Mouse (Mus musculus): Measurements from ENCODE around the gene Ypel4. TPM values are rescaled to one million over a fixed set of nuclear protein-coding genes. Genes with fewer than 3 reads are reported as not detected.

The Ypel4 gene
- polyA plus RNA-seq, 1 experiment from 2014 or later, result 4.1 TPM

DNA sequence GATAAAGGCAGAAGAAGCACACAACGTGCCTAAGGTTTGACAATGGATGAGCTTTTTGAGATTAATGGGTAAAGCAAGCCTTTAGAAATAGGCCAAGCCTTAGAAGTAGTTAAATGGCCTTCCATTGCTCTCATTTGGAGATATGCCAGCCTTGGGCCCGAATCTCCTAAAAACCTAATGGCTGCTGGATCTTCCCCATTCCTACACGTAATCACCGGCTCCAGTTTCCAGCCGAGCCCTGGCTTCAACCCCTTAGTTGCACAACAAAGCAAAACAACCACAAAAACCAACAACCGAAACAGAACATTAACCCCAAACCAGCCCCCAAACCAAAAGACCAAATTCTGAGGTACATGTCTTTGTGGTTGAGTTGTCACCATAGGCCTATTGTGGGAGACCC, 41.8 kb downstream of the Ypel4 start:
- no peak overlapping the region for H3K9ac ChIP-seq (ENCODE audit: low read depth, low read length)
- H3K4me3 ChIP-seq (replicated peaks; ENCODE audit: low read depth, low read length), result no peak overlapping the region
- no peak overlapping the region for H3K4me2 ChIP-seq (ENCODE audit: low read length)
- H3K27me3 ChIP-seq (ENCODE audit: insufficient read depth, low read length), result no peaks in the 10 kb centered on the region
- no peaks in the 10 kb centered on the region for H3K9me3 ChIP-seq (replicated peaks; ENCODE audit: low read length)
- peak; percentile 17 for DNase-seq (ENCODE audit: low spot score)
- peaks cover 3% of the 10 kb centered on the region; the same call in 1 of the 2 replicates for H3K4me1 ChIP-seq (replicated peaks; ENCODE audit: insufficient read depth, low read length)
- peak overlapping the region; percentile 80; the same call in 1 of the 2 replicates for H3K27ac ChIP-seq
- 60% methylated on average over 6 of the region's 6 CpGs for WGBS
- no peak for ATAC-seq (replicated peaks; ENCODE audit: low FRiP score, low read depth)
- TF ChIP-seq CTCF (IDR thresholded peaks at IDR 0.05; ENCODE audit: low read depth), result no peak
- no peaks in the 10 kb centered on the region for H3K36me3 ChIP-seq (ENCODE audit: insufficient read depth, low read length)

DNA sequence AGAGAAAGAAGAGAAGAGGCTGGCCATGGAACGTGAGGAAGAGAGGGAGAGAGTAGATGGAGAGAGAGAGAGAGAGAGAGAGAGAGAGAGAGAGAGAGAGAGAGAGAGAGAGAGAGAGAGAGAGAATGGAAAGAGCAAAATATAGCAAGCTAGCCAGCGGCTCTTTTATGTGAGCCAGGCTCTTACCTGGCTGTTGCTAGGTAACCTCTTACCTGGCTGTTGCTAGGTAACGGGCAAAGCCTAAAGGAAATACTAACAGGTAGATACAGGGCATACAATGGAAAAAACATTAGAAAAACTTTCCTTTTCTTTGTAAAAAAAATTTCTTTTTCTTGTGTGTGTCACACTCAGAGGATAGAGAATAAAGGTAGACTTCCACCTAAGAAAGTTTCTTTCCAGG, 43.8 kb downstream of the Ypel4 start:
- Histone ChIP-seq H3K9ac (ENCODE audit: low read depth, low read length) (no peak overlapping the region), H3K36me3 (ENCODE audit: insufficient read depth, low read length) (no peaks in the 10 kb centered on the region), H3K9me3 (replicated peaks; ENCODE audit: low read length) (no peaks in the 10 kb centered on the region), H3K4me3 (replicated peaks; ENCODE audit: low read depth, low read length) (no peak overlapping the region), H3K27me3 (ENCODE audit: insufficient read depth, low read length) (no peaks in the 10 kb centered on the region), H3K4me2 (ENCODE audit: low read length) (no peak overlapping the region), H3K4me1 (replicated peaks; ENCODE audit: insufficient read depth, low read length) (peaks cover 3% of the 10 kb centered on the region; the same call in 1 of the 2 replicates), H3K27ac (no peak overlapping the region)
- WGBS, result 66% methylated on average over 3 of the region's 3 CpGs
- no peak for ATAC-seq (replicated peaks; ENCODE audit: low FRiP score, low read depth)
- DNase-seq (ENCODE audit: low spot score), result no peak
- no peak for TF ChIP-seq CTCF (IDR thresholded peaks at IDR 0.05; ENCODE audit: low read depth)

DNA sequence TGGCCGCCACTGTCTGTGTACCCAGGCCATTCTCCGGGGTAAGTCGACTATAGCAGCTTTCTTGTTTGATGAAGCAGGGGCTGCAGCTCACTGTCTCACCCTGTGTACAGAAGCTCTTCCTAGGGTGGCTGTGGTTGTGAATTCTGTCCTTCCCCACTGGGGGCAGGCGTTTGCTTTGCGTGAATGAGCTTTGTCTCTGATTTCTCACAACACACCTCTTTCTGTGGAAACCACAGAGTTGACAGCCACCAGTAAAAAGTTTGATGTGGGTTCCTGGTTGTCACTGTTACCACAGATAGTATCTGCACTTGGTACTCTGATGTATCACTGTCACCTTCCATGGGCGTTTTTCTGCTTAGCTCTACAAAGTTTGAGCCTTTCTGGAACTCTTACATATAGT, 45.4 kb downstream of the Ypel4 start:
- H3K4me3 ChIP-seq (replicated peaks; ENCODE audit: low read depth, low read length), result no peak overlapping the region
- no peak overlapping the region for H3K27ac ChIP-seq
- no peaks in the 10 kb centered on the region for H3K36me3 ChIP-seq (ENCODE audit: insufficient read depth, low read length)
- ATAC-seq (replicated peaks; ENCODE audit: low FRiP score, low read depth) (no peak), DNase-seq (ENCODE audit: low spot score) (peak; percentile 24)
- 56% methylated on average over 6 of the region's 6 CpGs for WGBS
- H3K27me3 ChIP-seq (ENCODE audit: insufficient read depth, low read length), result no peaks in the 10 kb centered on the region
- H3K9ac ChIP-seq (ENCODE audit: low read depth, low read length), result no peak overlapping the region
- TF ChIP-seq CTCF (IDR thresholded peaks at IDR 0.05; ENCODE audit: low read depth), result peak; percentile 47; the same call in 1 of the 2 replicates
- H3K4me1 ChIP-seq (replicated peaks; ENCODE audit: insufficient read depth, low read length), result peaks cover 5% of the 10 kb centered on the region; the same call in 1 of the 2 replicates
- H3K9me3 ChIP-seq (replicated peaks; ENCODE audit: low read length), result no peaks in the 10 kb centered on the region
- H3K4me2 ChIP-seq (ENCODE audit: low read length), result no peak overlapping the region

GRCm38 (mm10) chr2:84783315-84783714, 49.5 kb downstream of the Ypel4 start:
- 74% methylated on average over 1 of the region's 1 CpGs for WGBS
- TF ChIP-seq CTCF (IDR thresholded peaks at IDR 0.05; ENCODE audit: low read depth), result no peak
- Histone ChIP-seq H3K36me3 (ENCODE audit: insufficient read depth, low read length) (no peaks in the 10 kb centered on the region), H3K4me3 (replicated peaks; ENCODE audit: low read depth, low read length) (no peak overlapping the region), H3K27ac (peak overlapping the region; percentile 42; the same call in 1 of the 2 replicates), H3K9ac (ENCODE audit: low read depth, low read length) (no peak overlapping the region), H3K4me2 (ENCODE audit: low read length) (no peak overlapping the region), H3K4me1 (replicated peaks; ENCODE audit: insufficient read depth, low read length) (0 out of 2 replicates have a peak, but pooled peaks cover 6% of the 10 kb centered on the region), H3K9me3 (replicated peaks; ENCODE audit: low read length) (no peaks in the 10 kb centered on the region), H3K27me3 (ENCODE audit: insufficient read depth, low read length) (no peaks in the 10 kb centered on the region)
- DNase-seq (ENCODE audit: low spot score) (no peak), ATAC-seq (replicated peaks; ENCODE audit: low FRiP score, low read depth) (no peak)

DNA sequence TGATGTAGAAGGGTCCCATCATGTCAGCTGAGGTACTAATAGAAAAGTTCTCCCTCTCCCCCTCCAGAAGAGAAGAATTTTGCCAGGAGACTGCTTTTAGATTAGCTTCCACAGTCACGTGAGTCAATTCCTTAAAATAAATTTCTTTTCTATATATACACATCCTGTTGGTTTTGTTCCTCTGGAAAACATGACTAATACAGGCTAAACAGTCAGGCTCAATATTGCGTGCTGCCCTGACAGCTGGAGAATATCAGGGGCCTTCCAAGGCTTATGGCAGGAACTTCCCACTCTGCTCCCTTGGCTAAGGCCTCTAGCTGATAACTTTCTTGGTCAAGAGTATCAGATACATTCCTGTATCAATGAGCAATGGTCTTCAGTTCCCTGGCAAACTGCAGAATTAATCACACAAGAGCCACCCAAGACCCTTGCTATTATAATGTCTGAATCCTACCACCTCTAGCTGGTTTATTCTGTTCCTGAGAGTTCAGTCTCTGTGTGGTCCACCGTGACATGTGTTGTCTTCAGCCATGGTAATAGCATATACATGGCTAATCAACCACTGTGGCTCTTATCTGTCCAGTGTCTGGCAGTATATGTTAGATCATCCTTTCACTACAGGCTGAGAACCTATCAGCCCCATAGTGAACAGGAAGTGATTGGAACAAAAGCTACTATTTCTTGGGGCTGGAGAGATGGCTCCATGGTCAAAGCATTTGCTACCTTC, 50.1 kb downstream of the Ypel4 start:
- Histone ChIP-seq H3K27ac (peak overlapping the region; percentile 75), H3K4me3 (replicated peaks; ENCODE audit: low read depth, low read length) (no peak overlapping the region), H3K4me1 (replicated peaks; ENCODE audit: insufficient read depth, low read length) (0 out of 2 replicates have a peak, but pooled peaks cover 6% of the 10 kb centered on the region), H3K4me2 (ENCODE audit: low read length) (no peak overlapping the region), H3K9ac (ENCODE audit: low read depth, low read length) (no peak overlapping the region), H3K36me3 (ENCODE audit: insufficient read depth, low read length) (no peaks in the 10 kb centered on the region), H3K27me3 (ENCODE audit: insufficient read depth, low read length) (no peaks in the 10 kb centered on the region), H3K9me3 (replicated peaks; ENCODE audit: low read length) (no peaks in the 10 kb centered on the region)
- 58% methylated on average over 3 of the region's 3 CpGs for WGBS
- no peak for TF ChIP-seq CTCF (IDR thresholded peaks at IDR 0.05; ENCODE audit: low read depth)
- DNase-seq (ENCODE audit: low spot score), result peak; percentile 80
- ATAC-seq (replicated peaks; ENCODE audit: low FRiP score, low read depth), result no peak; the same call in 1 of the 2 replicates

MicroRNAs within 50 kb of the gene (microRNA counts, 519-probe panel; counts per million panel counts)
- 8,409 counts per million, percentile 100 among the panel's probes with 10 or more counts for microRNA mmu-miR-130a

Small RNA genes lying within 50 kb of the gene (microRNA-seq; reads per million reads assigned to microRNA genes)
- gene Mir130a, result 34,813 reads per million, percentile 98 among the genes with 10 or more reads in this experiment

Other genes starting within 250 kb of the Ypel4 start
- 35.0 and 37.4 TPM in 2 replicates for gene Ctnnd1, start 83.3 kb upstream of the Ypel4 start, polyA plus RNA-seq (2015; fragmentation: Nextera tagmentation; extraction: Ambion mirVana)
- 0.09 and 0.18 TPM in 2 replicates for gene Btbd18, start 75.0 kb upstream of the Ypel4 start, polyA plus RNA-seq (2015; fragmentation: Nextera tagmentation; extraction: Ambion mirVana)
- gene Selenoh, start 63.3 kb upstream of the Ypel4 start, polyA plus RNA-seq (2015; fragmentation: Nextera tagmentation; extraction: Ambion mirVana), result 243 and 244 TPM in 2 replicates
- gene Gm28635, start 56.0 kb upstream of the Ypel4 start, polyA plus RNA-seq (2015; fragmentation: Nextera tagmentation; extraction: Ambion mirVana), result not detected in 2 replicates
- 33.3 and 34.6 TPM in 2 replicates for gene Med19, start 55.7 kb upstream of the Ypel4 start, polyA plus RNA-seq (2015; fragmentation: Nextera tagmentation; extraction: Ambion mirVana)
- gene Tmx2, start 54.9 kb upstream of the Ypel4 start, polyA plus RNA-seq (2015; fragmentation: Nextera tagmentation; extraction: Ambion mirVana), result 189 and 199 TPM in 2 replicates
- 25.9 and 29.2 TPM in 2 replicates for gene Zdhhc5, start 18.9 kb upstream of the Ypel4 start, polyA plus RNA-seq (2015; fragmentation: Nextera tagmentation; extraction: Ambion mirVana)
- 24.5 and 26.0 TPM in 2 replicates for gene Clp1, start 6.7 kb upstream of the Ypel4 start, polyA plus RNA-seq (2015; fragmentation: Nextera tagmentation; extraction: Ambion mirVana)
- 8.7 and 9.3 TPM in 2 replicates for gene Gm19426, start 9.6 kb downstream of the Ypel4 start, polyA plus RNA-seq (2015; fragmentation: Nextera tagmentation; extraction: Ambion mirVana)
- 140 and 156 TPM in 2 replicates for gene Serping1, start 41.4 kb downstream of the Ypel4 start, polyA plus RNA-seq (2015; fragmentation: Nextera tagmentation; extraction: Ambion mirVana)
- gene Ube2l6, start 64.8 kb downstream of the Ypel4 start, polyA plus RNA-seq (2015; fragmentation: Nextera tagmentation; extraction: Ambion mirVana), result 30.5 and 33.9 TPM in 2 replicates
- gene Smtnl1, start 88.6 kb downstream of the Ypel4 start, polyA plus RNA-seq (2015; fragmentation: Nextera tagmentation; extraction: Ambion mirVana), result 0.36 and 0.37 TPM in 2 replicates
- gene Timm10, start 92.9 kb downstream of the Ypel4 start, polyA plus RNA-seq (2015; fragmentation: Nextera tagmentation; extraction: Ambion mirVana), result 63.6 and 71.1 TPM in 2 replicates
- 8.3 and 8.5 TPM in 2 replicates for gene Slc43a1, start 104.8 kb downstream of the Ypel4 start, polyA plus RNA-seq (2015; fragmentation: Nextera tagmentation; extraction: Ambion mirVana)
- gene Rtn4rl2, start 152.7 kb downstream of the Ypel4 start, polyA plus RNA-seq (2015; fragmentation: Nextera tagmentation; extraction: Ambion mirVana), result 1.1 and 1.3 TPM in 2 replicates
- 36.7 and 41.4 TPM in 2 replicates for gene Slc43a3, start 202.5 kb downstream of the Ypel4 start, polyA plus RNA-seq (2015; fragmentation: Nextera tagmentation; extraction: Ambion mirVana)
- not detected in 2 replicates for gene Prg2, start 246.4 kb downstream of the Ypel4 start, polyA plus RNA-seq (2015; fragmentation: Nextera tagmentation; extraction: Ambion mirVana)

Data from kidney, postnatal 0 days (tissue).